Mouse (Mus musculus): ENCODE measurements around the gene Ndufs5. TPM values are rescaled to one million over a fixed set of nuclear protein-coding genes. Genes with fewer than 3 reads are reported as not detected.

The Ndufs5 gene
- polyA plus RNA-seq (2012; rRNA removed) = 125 and 130 TPM in 2 replicates

DNA sequence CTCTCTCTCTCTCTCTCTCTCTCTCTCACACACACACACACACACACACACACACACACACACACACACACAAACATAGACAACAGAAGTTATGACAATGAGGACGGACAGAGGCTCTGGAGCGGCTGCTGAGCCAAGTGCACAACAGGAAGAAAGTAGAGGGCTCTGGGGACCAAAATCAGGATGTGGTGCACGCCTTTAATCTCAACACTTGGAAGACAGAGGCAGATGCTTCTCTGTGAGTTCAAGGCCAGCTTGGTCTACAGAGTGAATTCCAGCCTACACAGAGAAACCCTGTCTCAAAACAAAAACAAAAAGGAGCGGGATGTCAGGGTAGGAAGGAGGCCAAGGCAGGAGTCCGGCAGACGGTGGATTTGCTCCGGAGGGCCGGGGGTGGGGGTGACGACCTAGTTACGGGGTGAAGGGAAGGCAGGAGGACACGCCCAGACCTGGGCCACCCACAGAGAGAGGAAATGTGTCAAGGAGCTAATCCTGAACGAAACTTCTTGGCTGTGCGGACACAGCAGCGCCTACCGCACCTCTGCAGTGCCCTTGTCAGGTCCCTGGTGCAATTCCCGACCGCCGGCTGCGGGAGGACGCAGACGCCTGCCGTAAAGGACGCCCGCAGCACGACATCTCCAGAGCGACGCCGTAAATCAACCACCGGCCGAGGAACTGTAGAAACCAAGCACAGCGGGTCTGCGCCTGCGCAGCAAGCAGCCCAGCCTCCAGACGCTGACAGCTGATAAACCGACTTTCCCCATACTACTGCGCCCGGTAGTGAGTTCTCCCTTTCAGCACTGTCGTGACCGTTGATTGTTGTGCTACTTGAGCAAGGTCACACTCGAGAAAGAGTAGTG, at the start of gene Ndufs5:
Gene Ndufs5 (minus strand): TSS at position 629 of the 860 bp plus-strand sequence.

DNA sequence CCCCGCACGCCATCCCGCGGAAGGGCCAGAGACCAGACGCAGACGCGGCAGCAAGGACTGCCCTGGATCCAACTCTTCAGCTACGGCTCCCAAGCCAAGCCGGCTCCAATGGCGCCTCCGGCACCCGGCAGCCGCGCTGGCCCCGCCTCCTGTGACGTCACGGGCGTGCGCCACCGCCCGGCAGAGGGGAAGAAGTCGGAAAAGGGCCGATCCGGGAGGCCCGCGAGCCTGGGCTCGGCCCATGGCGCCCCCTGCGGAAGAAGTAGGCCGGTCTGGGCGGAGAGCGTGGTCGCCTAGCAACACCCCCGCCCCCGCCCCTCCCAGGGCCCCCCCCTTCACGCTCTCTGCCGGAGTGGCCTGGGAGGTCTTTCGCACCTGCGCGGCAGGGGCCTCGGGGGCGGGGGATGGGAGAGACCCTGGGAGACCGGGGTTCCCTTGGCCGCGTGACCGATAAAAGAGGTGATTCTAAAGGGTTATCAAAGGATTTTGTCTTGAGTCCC, 32.2 kb upstream of the Ndufs5 start, which contains the start of gene Akirin1:
Gene Akirin1 (minus strand): TSS at position 194 of the 500 bp plus-strand sequence.

DNA sequence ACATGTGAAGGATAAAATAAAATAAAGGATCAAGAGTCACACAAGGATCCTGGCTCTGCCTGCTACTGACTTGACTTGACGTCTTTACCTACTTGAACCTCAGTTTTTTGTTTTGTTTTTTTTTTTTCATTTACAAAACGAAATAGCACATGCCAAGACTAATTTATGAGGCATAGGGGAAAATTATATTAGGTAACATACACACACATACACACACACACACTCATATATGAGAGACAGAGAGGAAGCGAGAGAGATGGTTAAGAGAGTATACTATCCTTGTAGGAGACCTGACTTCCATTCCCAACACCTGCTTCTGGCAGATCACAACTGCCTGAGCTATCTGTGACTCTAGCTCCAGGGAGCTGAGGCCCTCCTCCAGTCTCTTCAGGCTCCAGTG, 33.7 kb downstream of the Ndufs5 start, which contains the start of gene Macf1:
Gene Macf1 (minus strand): TSS at position 101 of the 400 bp plus-strand sequence.

Other genes starting within 250 kb of the Ndufs5 start
- 17.3 and 18.5 TPM in 2 replicates for gene Macf1, start 33.8 kb downstream of the Ndufs5 start, polyA plus RNA-seq (2012; rRNA removed)
- gene Akirin1, start 32.1 kb upstream of the Ndufs5 start, polyA plus RNA-seq (2012; rRNA removed) = 13.7 and 14.0 TPM in 2 replicates
- gene Rhbdl2, start 69.7 kb upstream of the Ndufs5 start, polyA plus RNA-seq (2012; rRNA removed) = not detected in 2 replicates
- gene 4933427I04Rik, start 141.5 kb upstream of the Ndufs5 start, polyA plus RNA-seq (2012; rRNA removed) = not detected in 2 replicates
- 11.0 and 23.1 TPM in 2 replicates for gene Mycbp, start 186.6 kb upstream of the Ndufs5 start, polyA plus RNA-seq (2012; rRNA removed)
- gene Rragc, start 199.2 kb upstream of the Ndufs5 start, polyA plus RNA-seq (2012; rRNA removed) = 21.0 and 21.6 TPM in 2 replicates
- gene 4930535I16Rik, start 199.8 kb upstream of the Ndufs5 start, polyA plus RNA-seq (2012; rRNA removed) = 0.07 and 0.23 TPM in 2 replicates